Mouse (Mus musculus) monocyte, adult 5-6 weeks (primary cell): ENCODE measurements around the gene Tor1aip1. TPM values are rescaled to one million over a fixed set of nuclear protein-coding genes. Genes with fewer than 3 reads are reported as not detected.
A peak's percentile ranks its signal among the peaks of the same experiment; 100 is the strongest.

Source experiments
- ATAC-seq: fragments of 153-309, 156-312 bp; replicated peaks from 2 replicates; pipeline ENCODE4 v1.8.0; 2017; ENCODE audit warnings: mild to moderate bottlenecking; ENCODE audit not compliant: low TSS enrichment, insufficient number of reproducible peaks, severe bottlenecking, poor library complexity, low FRiP score
- total RNA-seq: library from RNA; stranded (forward); fragments of 200-1000, 200-491, 200-594 nt; gene quantifications from 3 replicates; pipeline ENCODE4 v1.2.3, GENCODE M21; 2017

Gene Tor1aip1
- total RNA-seq, 1 experiment from 2014 or later: 91.2 TPM

GRCm38 (mm10) chr1:156035269-156035929 lies 881 bp downstream of the Tor1aip1 start, which contains the start of gene Tor1aip2:
TSS of gene Tor1aip2 (plus strand) at chr1:156035403.
- ATAC-seq: peak; percentile 6; the same call in 1 of the 2 replicates

DNA sequence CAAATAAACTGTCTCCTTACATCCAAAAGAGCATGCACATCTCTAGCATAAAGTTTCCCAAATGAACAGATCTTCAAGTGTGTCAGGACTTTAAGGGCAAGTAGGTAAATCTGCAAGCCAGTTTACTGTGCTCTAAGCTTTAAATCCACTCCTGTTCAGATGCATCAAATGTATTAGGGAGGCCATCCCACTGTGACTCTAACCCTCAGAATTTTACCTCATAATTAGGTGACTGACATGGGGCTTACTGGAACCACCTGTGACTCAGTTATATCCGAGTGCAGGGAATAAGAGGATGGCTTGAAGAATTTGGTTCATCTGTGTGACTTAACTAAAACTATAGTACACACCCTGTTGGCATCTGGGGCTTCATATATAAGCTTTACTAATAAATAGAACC lies 1.6 kb downstream of the Tor1aip1 start:
- no peak for ATAC-seq

- ATAC-seq: no peak
Measured at GRCm38 (mm10) chr1:156033921-156034320, 2.4 kb downstream of the Tor1aip1 start.

DNA sequence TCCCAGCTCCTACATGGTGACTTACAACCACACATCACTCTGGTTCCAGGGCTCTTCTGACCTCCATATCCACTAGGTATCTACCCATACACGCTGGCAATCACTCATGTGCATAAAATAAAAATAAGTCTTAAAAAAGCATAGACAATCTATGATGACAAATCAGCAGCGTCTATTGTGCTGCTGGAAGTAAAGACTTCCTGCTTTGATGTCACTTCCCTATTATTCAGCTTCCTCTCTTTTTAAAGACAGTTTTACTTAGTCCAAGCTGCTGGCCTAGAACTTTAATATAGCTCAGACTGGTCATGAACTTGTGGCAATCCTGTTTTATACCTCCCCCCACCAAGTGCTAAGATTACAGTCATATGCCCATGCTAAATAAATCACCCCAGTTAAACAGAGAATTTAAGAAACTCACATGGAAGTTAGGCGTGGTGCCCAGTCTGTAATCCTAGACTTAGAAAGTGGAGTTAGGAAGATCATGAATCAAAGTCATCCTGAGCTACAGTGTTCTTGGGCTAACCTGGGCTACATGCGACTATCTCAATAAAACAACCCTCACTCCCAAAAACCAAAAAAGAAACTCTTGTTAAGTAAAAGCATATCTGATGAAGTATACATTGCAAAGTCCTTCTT lies 7.8 kb downstream of the Tor1aip1 start:
- ATAC-seq: peak; percentile 69

GRCm38 (mm10) chr1:156027849-156028248 lies 8.4 kb downstream of the Tor1aip1 start:
- no peak for ATAC-seq

DNA sequence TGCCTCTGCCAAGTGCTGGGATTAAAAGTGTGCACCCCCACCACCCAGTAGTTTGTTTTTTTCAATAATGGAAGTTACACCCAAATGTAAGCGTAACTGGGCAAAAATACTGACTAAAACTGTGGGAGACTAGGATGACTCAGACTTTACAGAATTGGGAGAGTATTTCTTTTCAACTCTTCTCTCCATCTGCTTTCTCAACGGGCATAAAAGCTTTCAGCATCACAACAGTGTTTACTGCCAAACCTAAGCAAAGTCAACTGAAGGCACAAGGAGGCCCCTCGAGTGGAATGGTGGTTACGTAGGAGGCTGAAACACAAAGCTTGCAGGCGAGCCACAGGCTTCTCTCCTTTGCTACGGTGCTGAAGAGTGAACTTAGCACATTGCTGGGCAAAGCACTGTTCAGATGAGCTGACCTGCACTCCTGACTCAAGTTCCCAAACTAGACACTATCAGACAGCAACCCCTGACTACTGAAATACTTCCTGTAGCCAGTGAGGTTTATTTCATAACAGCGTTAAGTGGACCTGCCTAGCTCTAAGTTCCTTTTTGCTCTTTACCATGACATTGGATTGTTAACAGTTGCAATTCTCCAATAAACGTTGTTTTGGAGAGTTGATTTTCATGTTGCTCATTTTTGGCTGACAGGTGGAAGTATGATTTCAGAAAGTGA lies 11.3 kb downstream of the Tor1aip1 start:
- ATAC-seq: peak; percentile 78

GRCm38 (mm10) chr1:156020402-156020801 lies 15.9 kb downstream of the Tor1aip1 start:
- no peak for ATAC-seq

DNA sequence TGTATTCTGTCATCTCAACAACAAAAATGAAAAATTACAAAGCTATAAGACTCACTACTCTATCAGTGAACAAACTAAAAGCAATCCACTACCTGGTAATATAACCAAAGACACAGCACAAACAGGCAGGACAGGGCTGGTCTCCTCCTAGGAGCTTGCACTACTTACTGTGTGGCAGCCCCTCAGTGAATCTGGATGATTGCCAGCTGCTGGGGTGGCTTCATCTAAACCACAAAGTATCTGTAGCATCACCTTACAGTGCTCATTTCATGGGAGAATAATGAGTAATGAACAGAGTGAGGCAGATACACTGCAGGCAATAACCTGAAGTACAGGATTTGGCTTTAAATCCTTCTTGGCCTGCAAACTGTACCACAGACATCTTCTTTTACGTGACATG lies 16.5 kb downstream of the Tor1aip1 start:
- no peak for ATAC-seq

- ATAC-seq: no peak
Measured at GRCm38 (mm10) chr1:156009003-156009402, 27.3 kb downstream of the Tor1aip1 start.

DNA sequence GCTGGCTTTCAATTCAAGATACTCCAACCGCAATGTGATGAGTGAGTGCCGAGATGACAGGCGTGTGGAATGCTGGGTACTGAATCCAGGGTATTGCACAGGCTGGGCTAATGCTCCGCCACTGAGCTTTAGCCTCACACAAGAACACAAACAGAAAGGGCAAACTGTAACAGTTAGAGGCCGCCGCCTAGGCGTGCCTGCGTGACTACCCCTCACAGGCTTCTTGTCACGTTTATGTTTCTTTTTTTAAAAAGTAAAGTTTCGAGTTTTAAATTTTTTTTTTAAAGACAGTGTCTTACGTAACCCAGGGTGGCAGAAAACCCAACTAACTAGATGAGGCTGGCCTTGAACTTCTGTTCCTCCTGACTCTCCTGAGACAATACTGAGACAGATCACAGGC lies 30.4 kb downstream of the Tor1aip1 start:
- no peak for ATAC-seq

DNA sequence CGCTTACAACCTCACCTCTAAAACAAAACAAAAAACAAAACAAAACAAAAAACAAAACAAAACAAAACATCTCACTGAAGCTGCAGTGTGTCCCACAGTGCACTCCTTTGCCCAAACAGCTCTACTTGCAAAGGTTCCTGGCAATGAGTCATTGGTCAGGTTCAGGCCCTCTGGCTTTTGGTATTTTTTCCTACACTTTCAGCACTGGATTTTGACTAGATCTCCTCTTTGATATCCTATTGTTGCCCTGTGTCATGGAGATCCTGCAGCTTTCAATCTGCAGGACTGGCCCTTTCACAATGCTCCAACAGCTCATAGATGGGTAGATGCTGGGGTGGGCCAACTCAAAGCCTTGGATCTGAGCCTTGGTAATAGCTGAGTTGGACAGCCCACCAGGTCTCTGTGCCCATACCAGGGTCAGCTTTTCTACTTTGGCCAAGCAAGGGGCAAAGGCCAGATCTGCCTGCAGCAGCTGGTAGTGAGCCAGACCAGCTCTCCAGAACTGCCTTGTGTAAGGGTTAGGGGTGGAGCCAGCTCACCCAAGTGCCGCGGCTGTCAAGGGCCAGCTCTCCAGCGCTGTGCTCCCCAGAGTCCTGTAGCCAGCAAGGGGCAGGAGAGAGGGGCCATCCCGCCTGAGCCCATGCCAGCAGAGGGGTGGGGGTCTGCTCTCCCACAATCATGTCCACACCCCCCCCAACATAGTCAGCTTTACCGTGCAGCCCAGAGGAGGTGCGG lies 32.9 kb downstream of the Tor1aip1 start:
- no peak for ATAC-seq

- ATAC-seq: no peak
Measured at GRCm38 (mm10) chr1:156002366-156002765, 33.9 kb downstream of the Tor1aip1 start.

DNA sequence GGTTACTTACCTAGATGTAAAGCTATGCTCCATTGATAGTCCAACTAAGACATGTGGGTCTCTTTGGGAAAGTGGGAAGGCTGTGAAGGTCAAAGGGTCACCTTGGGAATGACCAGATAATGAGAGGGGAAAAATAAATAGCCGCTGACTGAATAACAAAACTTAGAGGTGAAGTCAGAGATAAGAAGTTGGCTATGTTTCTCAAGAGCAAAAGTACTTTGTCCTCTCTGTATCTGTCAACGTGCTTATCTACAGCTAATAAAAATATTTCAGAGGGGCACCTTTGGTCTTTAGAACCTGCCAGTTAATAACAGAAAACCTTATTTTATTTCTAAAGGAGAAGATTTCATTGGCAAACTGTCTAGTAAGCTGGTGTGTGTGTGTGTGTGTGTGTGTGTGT lies 40.7 kb downstream of the Tor1aip1 start:
- no peak for ATAC-seq

DNA sequence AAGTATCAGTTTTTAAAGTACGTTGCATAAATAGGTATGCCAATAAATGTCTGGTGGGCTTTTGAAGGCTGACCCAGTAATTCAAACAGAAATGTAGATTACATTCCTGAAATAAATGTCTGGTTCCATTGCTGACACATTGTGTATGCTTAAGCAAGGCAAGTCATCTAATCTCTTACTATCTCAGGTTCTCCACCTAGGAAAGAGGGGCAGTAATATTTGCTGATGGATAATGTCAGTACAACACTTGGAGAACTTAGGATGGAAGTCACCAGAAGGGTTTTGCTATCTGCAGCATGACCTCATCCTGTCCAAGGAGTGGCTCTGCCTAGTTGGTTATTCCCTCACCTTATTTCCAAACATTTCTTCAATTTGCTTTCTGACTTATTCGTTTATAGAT lies 41.8 kb downstream of the Tor1aip1 start:
- ATAC-seq: no peak

DNA sequence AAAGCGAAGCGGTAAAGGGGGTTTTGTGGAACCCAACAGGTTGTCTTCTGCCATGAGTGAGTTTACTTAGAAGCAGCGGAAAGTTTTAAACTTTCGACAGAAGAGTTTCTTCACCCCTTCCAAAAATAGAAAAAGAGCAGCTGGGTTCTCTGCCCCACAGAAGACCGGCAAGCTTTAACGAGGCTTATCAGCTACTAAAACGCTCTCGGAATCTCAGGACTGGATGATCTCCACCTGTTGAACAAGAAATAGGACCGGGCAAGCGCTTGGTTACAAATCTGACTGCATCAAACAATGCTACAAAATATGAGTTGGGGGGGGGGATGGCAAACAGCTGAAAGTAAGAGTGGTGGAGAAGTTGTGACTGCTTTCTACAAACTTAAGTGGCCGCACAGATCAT lies 45.9 kb downstream of the Tor1aip1 start:
- ATAC-seq: no peak

DNA sequence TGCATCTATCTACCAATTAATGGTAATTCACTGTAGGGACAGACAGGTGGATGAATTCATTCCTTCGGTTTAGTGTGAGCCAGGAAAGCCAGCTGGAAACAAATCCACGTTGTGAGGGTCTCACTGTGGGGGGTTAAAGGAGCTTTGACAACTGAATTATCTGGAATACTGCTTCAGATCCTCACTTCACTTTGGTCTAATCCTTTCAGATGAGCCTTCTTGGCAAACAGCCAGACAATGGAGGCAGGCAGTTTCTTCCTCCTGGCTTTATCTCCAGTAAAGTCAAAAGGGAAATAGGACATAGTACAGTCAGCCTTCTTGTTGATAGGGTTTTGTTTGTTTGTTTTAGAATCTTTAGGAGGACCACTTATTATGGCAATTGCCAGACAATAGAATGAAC lies 46.9 kb downstream of the Tor1aip1 start:
- no peak for ATAC-seq

GRCm38 (mm10) chr1:155987625-155988024 lies 48.7 kb downstream of the Tor1aip1 start:
- ATAC-seq: no peak

DNA sequence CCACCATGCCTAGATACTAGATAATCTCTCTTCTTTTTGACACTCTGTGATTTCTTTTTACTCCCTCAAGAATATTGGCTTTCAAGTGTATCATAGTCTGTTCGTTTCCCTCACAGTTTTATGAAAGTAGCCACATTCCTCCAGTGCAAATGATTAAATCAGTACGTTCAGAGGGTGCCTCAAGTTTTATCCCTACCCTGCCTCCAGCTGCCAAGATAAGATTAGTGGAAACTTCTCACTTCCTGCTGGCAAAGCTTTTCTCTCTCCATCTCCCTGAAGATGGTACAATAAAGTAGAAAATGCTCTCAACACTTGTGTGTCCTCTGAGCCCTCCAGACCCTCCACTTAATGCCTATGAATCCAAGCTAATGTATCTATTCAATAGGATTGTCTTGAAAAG lies 61.3 kb downstream of the Tor1aip1 start:
- ATAC-seq: no peak

DNA sequence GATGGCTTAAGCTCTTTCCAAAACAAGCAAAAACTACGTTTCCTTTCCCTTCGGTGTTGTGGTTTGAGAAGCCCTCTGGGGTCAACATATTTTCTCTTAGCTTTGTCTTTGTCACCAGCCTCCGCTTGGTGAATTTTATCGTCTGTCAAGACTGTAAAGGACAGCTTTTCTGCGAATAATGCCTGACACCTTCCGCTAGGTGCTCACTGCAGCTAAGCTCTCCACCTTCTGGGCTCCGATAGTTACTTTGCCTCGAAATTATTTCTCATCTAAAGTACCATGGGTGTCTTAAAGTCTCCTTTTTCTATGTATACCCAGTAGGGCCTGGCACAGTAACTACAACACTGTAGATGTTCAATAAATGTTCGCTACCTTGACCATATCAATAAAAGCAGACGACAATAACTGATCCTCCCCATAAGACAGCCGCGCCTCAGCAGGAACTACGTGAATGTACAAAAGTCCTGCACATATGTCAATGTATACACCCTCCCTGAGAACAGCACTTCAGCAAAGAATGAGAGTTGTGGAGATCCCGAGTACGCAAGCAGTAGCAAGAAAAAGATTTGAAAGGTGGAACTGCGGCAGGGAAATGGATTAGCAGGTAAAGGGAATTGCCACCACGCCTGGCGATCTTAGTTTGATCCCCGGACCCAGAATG lies 62.4 kb downstream of the Tor1aip1 start:
- ATAC-seq: no peak
